Mouse (Mus musculus) colon, adult 2 months (tissue): Measurements from ENCODE around the gene Ephx3. TPM values are rescaled to one million over a fixed set of nuclear protein-coding genes. Genes with fewer than 3 reads are reported as not detected.

Experiments used
- polyA plus RNA-seq: library from polyadenylated mRNA; depleted of rRNA; stranded (reverse); fragments of >200 nt; gene quantifications from 2 replicates; pipeline ENCODE4 v1.2.3, GENCODE M21; 2012; rRNA removed

Ephx3 gene
- 0.63 and 1.1 TPM in 2 replicates for polyA plus RNA-seq

GRCm38 (mm10) chr17:32188863-32189636 lies at the start of gene Ephx3:
Gene Ephx3, minus strand, starts transcription at chr17:32189549.

GRCm38 (mm10) chr17:32166687-32167086 lies 22.7 kb downstream of the Ephx3 start, which contains the start of gene Notch3:
Gene Notch3, minus strand, starts transcription at chr17:32166852.

Other genes with a start within 250 kb of the Ephx3 start
- 4.5 and 9.6 TPM in 2 replicates for gene Rrp1b, start 153.4 kb downstream of the Ephx3 start, polyA plus RNA-seq
- 0.95 and 1.1 TPM in 2 replicates for gene Hsf2bp, start 153.2 kb downstream of the Ephx3 start, polyA plus RNA-seq
- 12.8 and 20.5 TPM in 2 replicates for gene Notch3, start 22.7 kb downstream of the Ephx3 start, polyA plus RNA-seq
- gene Brd4, start 95.2 kb upstream of the Ephx3 start, polyA plus RNA-seq: 32.5 and 45.1 TPM in 2 replicates
- gene Akap8, start 131.7 kb upstream of the Ephx3 start, polyA plus RNA-seq: 51.7 and 61.4 TPM in 2 replicates
- gene Akap8l, start 161.1 kb upstream of the Ephx3 start, polyA plus RNA-seq: 103 and 116 TPM in 2 replicates
- 31.7 and 37.9 TPM in 2 replicates for gene Wiz, start 199.9 kb upstream of the Ephx3 start, polyA plus RNA-seq
- gene Rasal3, start 214.0 kb upstream of the Ephx3 start, polyA plus RNA-seq: 5.6 and 9.7 TPM in 2 replicates
- 2.3 TPM in 2 replicates for gene Pglyrp2, start 234.6 kb upstream of the Ephx3 start, polyA plus RNA-seq